Mouse (Mus musculus) forebrain, postnatal 0 days (tissue): ENCODE results near the gene Rnf5. TPM values are rescaled to one million over a fixed set of nuclear protein-coding genes. Genes with fewer than 3 reads are reported as not detected.
A peak's percentile ranks its signal among the peaks of the same experiment; 100 is the strongest.

Source experiments
- ATAC-seq: fragments of 200-750 bp; cut with Nextera tagmentation; 2 replicates; pipeline ENCODE4 v1.8.0; 2017; ENCODE audit warnings: mild to moderate bottlenecking, moderate library complexity
- DNase-seq: peaks from one replicate; pipeline ENCODE4 v3.0.0-alpha.2; 2015
- H3K27ac ChIP-seq: fragments of 300-500 bp; sonication (generic); 2 replicates; pipeline ENCODE4 v1.5.1; 2014; ENCODE audit warnings: low read depth, mild to moderate bottlenecking, antibody characterized with exemption, low read length, moderate library complexity, mixed read lengths
- H3K27me3 ChIP-seq: fragments of 300-500 bp; sonication (generic); 2 replicates; pipeline ENCODE4 v1.6.1; 2014; ENCODE audit warnings: mild to moderate bottlenecking, low read length, mixed read lengths; ENCODE audit not compliant: insufficient read depth
- H3K36me3 ChIP-seq: fragments of 300-500 bp; sonication (generic); 2 replicates; pipeline ENCODE4 v1.6.1; 2014; ENCODE audit warnings: mild to moderate bottlenecking, moderate library complexity; ENCODE audit not compliant: insufficient read depth
- H3K4me1 ChIP-seq: fragments of 300-500 bp; sonication (generic); 2 replicates; pipeline ENCODE4 v1.6.1; 2014; ENCODE audit warnings: antibody characterized with exemption; ENCODE audit not compliant: insufficient read depth
- H3K4me2 ChIP-seq: fragments of 300-500 bp; sonication (generic); 2 replicates; pipeline ENCODE4 v1.6.1; 2014; ENCODE audit warnings: low read depth, mild to moderate bottlenecking, moderate library complexity
- H3K4me3 ChIP-seq: fragments of 300-500 bp; sonication (generic); 2 replicates; pipeline ENCODE4 v1.5.1; 2014; ENCODE audit warnings: low read depth, low read length, mixed read lengths
- H3K9ac ChIP-seq: fragments of 300-500 bp; sonication (generic); 2 replicates; pipeline ENCODE4 v1.6.1; 2014; ENCODE audit warnings: mild to moderate bottlenecking
- H3K9me3 ChIP-seq: fragments of 300-500 bp; sonication (generic); 2 replicates; pipeline ENCODE4 v1.6.1; 2016; ENCODE audit warnings: low read length
- CTCF ChIP-seq: sonication (generic); IDR thresholded peaks from 2 replicates; pipeline ENCODE4 v1.5.1; 2016; ENCODE audit warnings: antibody characterized with exemption, control low read depth, low read depth
- WGBS: fragments of 180-500 bp; shearing (Covaris S2); extraction: QIAGEN DNeasy Blood & Tissue Kit; methylation state at CpG from one replicate; pipeline ENCODE4 v1.1.7; 2014; 5-methylcytosine and 5-hydroxymethylcytosine counted together
- polyA plus RNA-seq: library from polyadenylated mRNA; unstranded; fragments of >200 nt; fragmentation: Nextera tagmentation; extraction: Ambion mirVana; gene quantifications from 2 replicates; pipeline ENCODE4 v1.2.1, GENCODE M21; 2015
- total RNA-seq: library from RNA; depleted of rRNA; stranded (reverse); fragments of >200 nt; gene quantifications from 2 replicates; pipeline ENCODE4 v1.2.3, GENCODE M21; 2014

The Rnf5 gene
- total and polyA plus RNA-seq, 2 experiments from 2014 or later, result 45.3 to 252 TPM

DNA sequence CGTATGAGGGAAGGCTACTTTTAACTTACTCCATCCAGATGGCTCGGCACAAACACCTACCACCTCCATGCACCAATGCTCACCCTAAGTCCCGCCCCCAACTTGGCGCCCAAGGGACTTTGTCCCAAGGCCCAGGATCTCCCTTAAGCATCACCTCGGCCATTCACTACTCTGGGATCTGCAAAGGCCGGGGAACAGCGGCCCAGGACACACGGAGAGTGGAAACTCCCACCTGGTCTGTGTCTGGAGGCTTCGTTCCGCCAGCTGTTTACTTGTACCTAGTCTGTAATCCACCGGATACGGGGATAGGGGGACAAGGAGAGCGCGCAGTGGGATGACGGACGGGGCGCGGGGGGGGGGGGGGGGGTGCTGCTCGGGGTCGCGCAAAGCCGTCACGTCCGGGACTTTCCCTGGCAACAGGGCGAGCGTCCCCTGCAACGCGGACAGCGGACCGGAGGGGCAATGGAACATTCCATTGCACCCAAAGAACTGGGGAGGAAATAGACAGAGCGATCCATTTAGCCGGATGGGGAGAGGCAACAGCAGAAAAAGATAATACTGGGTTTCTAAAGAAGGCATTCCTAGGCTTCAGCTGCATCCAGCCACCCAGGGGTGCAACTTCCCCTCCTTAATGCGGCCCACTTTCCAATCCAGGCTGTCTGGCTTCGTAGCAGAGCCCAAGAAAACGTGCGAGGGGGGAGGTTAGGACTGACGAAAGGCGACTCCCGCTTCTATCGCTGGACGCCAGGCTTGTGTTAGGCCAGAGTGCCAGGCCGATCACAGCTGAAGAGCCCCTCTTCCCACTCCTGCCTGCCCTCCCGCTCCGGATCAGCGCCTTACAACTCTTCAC lies 23.8 kb upstream of the Rnf5 start:
- peaks cover 14% of the 10 kb centered on the region for H3K36me3 ChIP-seq
- peak overlapping the region; percentile 55 for H3K4me3 ChIP-seq
- no peaks in the 10 kb centered on the region for H3K9me3 ChIP-seq
- peak overlapping the region; percentile 54 for H3K9ac ChIP-seq
- ATAC-seq, result peak; percentile 80
- peak overlapping the region; percentile 92 for H3K27ac ChIP-seq
- DNase-seq, result peak; percentile 92
- no peak for TF ChIP-seq CTCF
- 1% methylated on average over 37 of the region's 45 CpGs for WGBS
- H3K4me2 ChIP-seq, result peak overlapping the region; percentile 92
- no peaks in the 10 kb centered on the region for H3K27me3 ChIP-seq
- peaks cover 28% of the 10 kb centered on the region for H3K4me1 ChIP-seq

- peaks cover 26% of the 10 kb centered on the region for H3K4me1 ChIP-seq
- ATAC-seq, result peak; percentile 42
- H3K27ac ChIP-seq, result peak overlapping the region; percentile 92
- peak; percentile 70 for TF ChIP-seq CTCF
- WGBS, result 2% methylated on average over 18 of the region's 18 CpGs
- peak overlapping the region; percentile 92 for H3K4me2 ChIP-seq
- peaks cover 17% of the 10 kb centered on the region for H3K36me3 ChIP-seq
- DNase-seq, result peak; percentile 66
- peak overlapping the region; percentile 55 for H3K4me3 ChIP-seq
- no peaks in the 10 kb centered on the region for H3K27me3 ChIP-seq
- peak overlapping the region; percentile 54 for H3K9ac ChIP-seq
- no peaks in the 10 kb centered on the region for H3K9me3 ChIP-seq
Observed at GRCm38 (mm10) chr17:34626773-34627092, 23.2 kb upstream of the Rnf5 start.

DNA sequence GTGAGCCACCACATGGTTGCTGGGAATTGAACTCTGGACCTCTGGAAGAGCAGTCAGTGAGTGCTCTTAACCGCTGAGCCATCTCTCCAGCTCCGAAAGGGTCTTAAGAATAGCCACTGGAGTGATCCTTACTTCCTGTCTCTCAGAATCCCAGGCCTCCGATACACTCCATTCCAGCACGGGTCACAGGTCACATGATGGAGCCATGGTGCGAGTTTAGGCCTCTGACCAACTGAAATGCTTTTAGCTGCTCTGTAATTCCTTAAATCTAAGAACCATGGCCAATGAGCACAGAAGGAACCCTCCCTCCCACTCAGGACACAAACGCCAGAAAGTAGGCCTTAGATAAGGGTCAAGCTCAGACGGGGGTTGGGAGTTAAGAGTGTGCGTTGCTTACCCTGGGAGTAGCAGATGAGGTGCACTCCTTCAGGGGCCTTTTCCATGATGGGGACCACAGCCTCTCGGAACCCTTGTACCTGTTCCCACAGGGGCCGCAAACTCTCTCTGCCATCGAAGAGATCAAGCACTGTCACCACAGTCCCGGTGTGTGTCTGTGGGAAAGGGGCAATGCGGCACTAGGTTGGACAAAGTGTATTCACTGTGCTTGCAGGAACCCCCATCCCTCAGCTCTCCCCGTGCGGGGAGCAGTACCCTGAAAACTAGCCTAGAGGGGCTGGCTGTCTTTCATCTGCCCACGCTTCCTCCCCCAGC lies 22.7 kb upstream of the Rnf5 start:
- Histone ChIP-seq H3K4me2 (peak overlapping the region; percentile 92), H3K9me3 (no peaks in the 10 kb centered on the region), H3K27me3 (no peaks in the 10 kb centered on the region), H3K9ac (peak overlapping the region; percentile 54), H3K36me3 (peaks cover 17% of the 10 kb centered on the region), H3K27ac (no peak overlapping the region), H3K4me1 (peaks cover 21% of the 10 kb centered on the region), H3K4me3 (peak overlapping the region; percentile 55)
- DNase-seq, result no peak
- no peak for TF ChIP-seq CTCF
- no peak for ATAC-seq
- 53% methylated on average over 16 of the region's 16 CpGs for WGBS

DNA sequence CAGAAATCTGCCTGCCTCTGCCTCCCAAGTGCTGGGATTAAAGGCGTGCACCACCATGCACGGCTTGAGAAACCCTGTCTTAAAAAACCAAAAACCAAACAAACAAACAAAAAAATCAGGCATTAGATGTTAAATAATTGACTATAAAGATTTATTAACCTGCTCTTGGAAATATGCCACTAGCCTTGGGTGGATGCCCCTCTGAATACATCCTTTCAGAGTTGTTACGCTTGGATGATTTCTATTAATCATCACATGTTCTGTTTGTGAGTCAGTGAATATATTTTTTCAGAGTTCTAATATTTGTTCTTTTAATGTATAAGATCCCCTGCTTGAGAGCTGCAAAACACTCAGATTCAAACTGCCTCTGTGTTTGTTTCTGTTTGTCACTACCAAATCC lies 21.5 kb upstream of the Rnf5 start:
- Histone ChIP-seq H3K27me3 (no peaks in the 10 kb centered on the region), H3K27ac (no peak overlapping the region), H3K9me3 (no peaks in the 10 kb centered on the region), H3K4me3 (no peak overlapping the region), H3K4me1 (peaks cover 21% of the 10 kb centered on the region), H3K4me2 (no peak overlapping the region), H3K9ac (no peak overlapping the region), H3K36me3 (peaks cover 22% of the 10 kb centered on the region)
- no peak for TF ChIP-seq CTCF
- DNase-seq (no peak), ATAC-seq (no peak)
- WGBS, result 98% methylated on average over 3 of the region's 3 CpGs

GRCm38 (mm10) chr17:34623161-34623560 lies 19.7 kb upstream of the Rnf5 start:
- Histone ChIP-seq H3K27me3 (no peaks in the 10 kb centered on the region), H3K4me2 (no peak overlapping the region), H3K4me1 (peaks cover 10% of the 10 kb centered on the region), H3K9me3 (no peaks in the 10 kb centered on the region), H3K4me3 (no peak overlapping the region), H3K9ac (no peak overlapping the region), H3K36me3 (peaks cover 24% of the 10 kb centered on the region), H3K27ac (no peak overlapping the region)
- WGBS, result 81% methylated on average over 9 of the region's 9 CpGs
- peak; percentile 46 for TF ChIP-seq CTCF
- DNase-seq (no peak), ATAC-seq (no peak)

- no peaks in the 10 kb centered on the region for H3K27me3 ChIP-seq
- no peak overlapping the region for H3K4me2 ChIP-seq
- DNase-seq (no peak), ATAC-seq (no peak)
- H3K27ac ChIP-seq, result no peak overlapping the region
- peaks cover 31% of the 10 kb centered on the region for H3K36me3 ChIP-seq
- H3K9me3 ChIP-seq, result no peaks in the 10 kb centered on the region
- TF ChIP-seq CTCF, result no peak
- WGBS, result 94% methylated on average over 8 of the region's 8 CpGs
- H3K4me3 ChIP-seq, result no peak overlapping the region
- H3K9ac ChIP-seq, result no peak overlapping the region
- peaks cover under 1% of the 10 kb centered on the region; the same call in 1 of the 2 replicates for H3K4me1 ChIP-seq
Observed at GRCm38 (mm10) chr17:34621006-34621405, 17.5 kb upstream of the Rnf5 start.

GRCm38 (mm10) chr17:34618999-34619398 lies 15.5 kb upstream of the Rnf5 start:
- ATAC-seq (no peak), DNase-seq (peak; percentile 58)
- H3K27me3 ChIP-seq, result no peaks in the 10 kb centered on the region
- no peaks in the 10 kb centered on the region for H3K4me1 ChIP-seq
- H3K4me3 ChIP-seq, result no peak overlapping the region
- no peak overlapping the region for H3K27ac ChIP-seq
- no peak overlapping the region for H3K4me2 ChIP-seq
- no peaks in the 10 kb centered on the region for H3K9me3 ChIP-seq
- WGBS, result 19% methylated on average over 6 of the region's 6 CpGs
- no peak overlapping the region for H3K9ac ChIP-seq
- peak; percentile 72 for TF ChIP-seq CTCF
- peaks cover 45% of the 10 kb centered on the region for H3K36me3 ChIP-seq
